Mouse (Mus musculus) spleen, adult 2 months (tissue): ENCODE data around the gene Hdgfl2.

Source experiments
- CTCF ChIP-seq: fragments of 200-500 bp; IDR thresholded peaks from 2 replicates; pipeline ENCODE4 v1.5.1; 2011; ENCODE audit warnings: mild to moderate bottlenecking, inconsistent platforms; ENCODE audit not compliant: insufficient read depth, insufficient read length, insufficient replicate concordance; ENCODE audit errors: extremely low read depth
- POLR2A ChIP-seq: fragments of 200-500 bp; IDR thresholded peaks from 2 replicates; pipeline ENCODE4 v1.6.1; 2011; ENCODE audit warnings: low read depth, low read length, inconsistent platforms

GRCm38 (mm10) chr17:56092794-56093193, 13.4 kb downstream of the Hdgfl2 start:
- no peak for TF ChIP-seq CTCF
- TF ChIP-seq POLR2A, result no peak
